Mouse (Mus musculus) midbrain, embryonic 10.5 days (tissue): ENCODE measurements at regions not wholly inside any gene's neighbourhood (a gene's known extent, or its start where the extent isn't known, plus 50 kb on each side); places are given as distances from the start of the nearest gene placed in this dataset.

ENCODE experiments used
- DNase-seq: peaks from one replicate; pipeline ENCODE4 v3.0.0-alpha.2; 2017; ENCODE audit warnings: low spot score
- H3K27ac ChIP-seq: fragments of 300-500 bp; sonication (generic); replicated peaks from 2 replicates; pipeline ENCODE4 v1.5.1; 2016; ENCODE audit warnings: mild to moderate bottlenecking
- H3K27me3 ChIP-seq: fragments of 300-500 bp; sonication (generic); 2 replicates; pipeline ENCODE4 v1.6.1; 2016; ENCODE audit warnings: low read depth, mild to moderate bottlenecking; ENCODE audit not compliant: poor library complexity, severe bottlenecking
- H3K36me3 ChIP-seq: fragments of 300-500 bp; sonication (generic); 2 replicates; pipeline ENCODE4 v1.6.1; 2016; ENCODE audit warnings: mild to moderate bottlenecking, moderate library complexity
- H3K4me1 ChIP-seq: fragments of 300-500 bp; sonication (generic); 2 replicates; pipeline ENCODE4 v1.6.1; 2016
- H3K4me3 ChIP-seq: fragments of 300-500 bp; sonication (generic); 2 replicates; pipeline ENCODE4 v1.5.1; 2016; ENCODE audit warnings: mild to moderate bottlenecking, moderate library complexity
- H3K9me3 ChIP-seq: fragments of 300-500 bp; sonication (generic); replicated peaks from 2 replicates; pipeline ENCODE4 v1.6.1; 2016; ENCODE audit warnings: mild to moderate bottlenecking
- whole genome bisulfite sequencing: fragments of 180-500 bp; shearing (Covaris S2); methylation state at CpG from one replicate; pipeline ENCODE4 v1.1.7; 2016; 5-methylcytosine and 5-hydroxymethylcytosine counted together

DNA sequence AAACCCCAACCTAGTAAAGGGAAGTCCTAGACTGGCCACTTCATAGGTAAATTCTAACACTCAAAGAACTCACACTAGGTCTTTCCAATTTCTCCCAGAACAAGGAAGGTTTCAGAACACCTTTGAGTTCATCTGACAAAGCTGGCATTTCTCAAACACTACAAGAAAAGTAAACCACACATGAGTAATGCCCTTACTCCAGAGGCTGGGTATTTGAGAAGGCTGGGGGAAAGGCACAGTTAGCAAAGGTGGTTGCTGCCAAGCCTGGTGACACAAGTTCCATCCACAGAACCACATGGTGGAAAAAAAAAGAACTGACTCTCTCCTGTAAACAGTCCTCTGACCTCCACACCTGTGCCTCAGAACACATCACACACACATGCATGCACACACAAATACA is 111.9 kb upstream of the Ccnd1 start:
- no peak for DNase-seq
- Histone ChIP-seq H3K27ac (no peak overlapping the region), H3K27me3 (no peaks in the 10 kb centered on the region), H3K36me3 (no peaks in the 10 kb centered on the region), H3K4me3 (no peak overlapping the region), H3K9me3 (no peaks in the 10 kb centered on the region; the same call in 1 of the 2 replicates), H3K4me1 (no peaks in the 10 kb centered on the region)

DNA sequence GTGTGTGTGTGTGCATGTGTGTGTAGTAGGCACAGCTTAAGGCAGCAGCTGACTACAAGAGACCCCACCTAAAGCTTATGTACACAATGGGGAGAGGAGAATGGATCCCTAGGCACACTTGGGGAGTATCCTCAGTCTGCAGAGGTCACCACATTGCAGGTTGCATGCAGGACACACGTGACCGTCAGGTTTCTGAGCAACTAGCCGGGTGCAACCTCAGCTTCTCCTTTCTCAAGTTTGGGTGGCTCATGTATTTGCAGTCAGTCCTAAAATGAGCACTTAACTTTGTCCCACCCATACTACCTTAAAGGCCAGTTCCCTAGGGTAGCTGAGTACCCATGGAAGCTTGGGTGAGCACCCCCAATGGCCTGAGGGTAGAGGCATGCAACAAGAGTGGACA is 111.0 kb upstream of the Ccnd1 start:
- H3K4me3 ChIP-seq = no peak overlapping the region
- 93% methylated on average over 3 of the region's 3 CpGs for WGBS
- no peaks in the 10 kb centered on the region; the same call in 1 of the 2 replicates for H3K9me3 ChIP-seq
- H3K27ac ChIP-seq = no peak overlapping the region
- no peaks in the 10 kb centered on the region for H3K36me3 ChIP-seq
- no peaks in the 10 kb centered on the region for H3K27me3 ChIP-seq
- no peak for DNase-seq
- H3K4me1 ChIP-seq = no peaks in the 10 kb centered on the region

DNA sequence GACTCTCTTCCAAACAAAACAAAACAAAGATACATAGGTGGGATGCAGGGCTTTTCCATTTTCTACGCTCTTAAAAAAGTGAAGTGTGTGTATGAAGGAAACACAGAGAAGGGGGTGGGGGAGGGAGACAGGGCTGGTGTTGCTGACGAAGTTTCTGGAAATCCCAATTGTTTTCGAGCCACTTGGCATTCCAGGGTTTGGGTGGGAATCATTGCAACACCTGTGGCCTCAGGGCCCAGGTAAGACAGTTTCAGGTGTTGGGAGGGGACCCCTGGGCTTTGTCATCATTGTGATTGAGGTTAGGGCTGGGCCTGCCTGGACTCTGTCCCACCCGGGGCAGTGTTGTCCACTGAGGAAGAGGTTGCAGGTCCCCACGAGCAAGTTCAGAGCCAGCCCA is 108.8 kb upstream of the Ccnd1 start:
- DNase-seq = no peak
- Histone ChIP-seq H3K27me3 (no peaks in the 10 kb centered on the region), H3K27ac (no peak overlapping the region), H3K4me3 (no peak overlapping the region), H3K36me3 (no peaks in the 10 kb centered on the region), H3K4me1 (no peaks in the 10 kb centered on the region), H3K9me3 (no peaks in the 10 kb centered on the region)
- WGBS = 90% methylated on average over 5 of the region's 5 CpGs

DNA sequence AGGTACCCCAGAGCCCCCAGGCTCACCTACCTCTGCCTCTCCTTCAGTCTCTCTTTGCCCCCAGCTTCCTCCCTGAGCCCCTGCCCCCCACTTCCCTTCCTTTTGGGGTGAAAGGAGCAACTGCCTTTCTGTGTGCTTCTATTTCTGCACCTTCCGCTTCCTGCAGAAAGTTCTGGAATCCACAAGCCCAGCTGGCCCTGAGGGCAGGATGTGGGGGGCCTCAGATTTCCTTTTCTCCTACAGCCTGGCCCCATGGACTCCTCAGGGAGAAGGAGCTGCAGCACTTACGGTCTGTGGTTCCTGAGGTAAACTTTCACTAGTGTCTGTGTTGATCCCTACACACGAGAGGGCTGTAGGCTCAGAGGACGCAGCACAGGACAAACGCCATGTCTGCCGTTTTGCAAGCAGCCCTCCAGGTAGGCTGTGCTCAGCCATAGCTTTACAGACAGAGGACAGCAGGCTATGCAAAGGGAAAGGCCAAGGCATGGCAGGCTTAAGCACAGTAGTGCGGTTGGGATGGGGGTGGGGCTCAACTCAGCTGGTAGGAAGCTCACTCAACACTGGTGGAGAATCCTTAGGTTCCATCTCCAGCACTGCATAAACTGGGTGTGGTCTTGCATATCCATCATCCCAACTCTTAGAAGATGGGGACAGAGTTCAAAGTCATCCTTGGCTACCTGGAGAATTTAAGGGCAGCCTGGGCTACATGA is 108.2 kb upstream of the Ccnd1 start:
- H3K4me3 ChIP-seq = no peak overlapping the region
- 0 out of 2 replicates have a peak overlapping the region, but pooled peaks have one; percentile 13 for H3K27ac ChIP-seq
- no peaks in the 10 kb centered on the region for H3K36me3 ChIP-seq
- no peaks in the 10 kb centered on the region for H3K27me3 ChIP-seq
- 85% methylated on average over 7 of the region's 7 CpGs for WGBS
- H3K4me1 ChIP-seq = no peaks in the 10 kb centered on the region
- H3K9me3 ChIP-seq = no peaks in the 10 kb centered on the region; the same call in 1 of the 2 replicates
- DNase-seq = no peak

DNA sequence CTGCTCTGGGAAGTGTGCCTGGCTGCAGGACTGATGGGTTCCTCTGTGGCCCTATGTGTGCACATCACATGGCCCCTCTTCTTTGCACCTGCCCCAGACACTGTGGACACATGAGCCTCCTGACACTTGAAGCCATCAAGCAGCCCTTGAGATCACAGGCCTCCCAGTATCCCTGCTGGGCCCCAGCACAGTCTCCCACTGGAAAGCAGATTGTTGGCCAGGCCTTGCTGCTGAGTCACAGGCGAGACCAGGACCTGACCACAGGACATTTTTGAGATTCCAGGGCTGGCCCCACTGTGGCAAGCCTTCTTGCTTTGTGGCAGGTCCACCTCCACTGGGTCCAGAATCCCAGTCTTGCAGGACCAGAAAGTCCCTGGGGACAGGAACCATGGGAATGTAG is 105.5 kb upstream of the Ccnd1 start:
- 77% methylated on average over 1 of the region's 1 CpGs for WGBS
- Histone ChIP-seq H3K4me3 (no peak overlapping the region), H3K27me3 (no peaks in the 10 kb centered on the region), H3K36me3 (no peaks in the 10 kb centered on the region), H3K9me3 (no peaks in the 10 kb centered on the region; the same call in 1 of the 2 replicates), H3K27ac (0 out of 2 replicates have a peak overlapping the region, but pooled peaks have one; percentile 39), H3K4me1 (no peaks in the 10 kb centered on the region)
- DNase-seq = no peak

DNA sequence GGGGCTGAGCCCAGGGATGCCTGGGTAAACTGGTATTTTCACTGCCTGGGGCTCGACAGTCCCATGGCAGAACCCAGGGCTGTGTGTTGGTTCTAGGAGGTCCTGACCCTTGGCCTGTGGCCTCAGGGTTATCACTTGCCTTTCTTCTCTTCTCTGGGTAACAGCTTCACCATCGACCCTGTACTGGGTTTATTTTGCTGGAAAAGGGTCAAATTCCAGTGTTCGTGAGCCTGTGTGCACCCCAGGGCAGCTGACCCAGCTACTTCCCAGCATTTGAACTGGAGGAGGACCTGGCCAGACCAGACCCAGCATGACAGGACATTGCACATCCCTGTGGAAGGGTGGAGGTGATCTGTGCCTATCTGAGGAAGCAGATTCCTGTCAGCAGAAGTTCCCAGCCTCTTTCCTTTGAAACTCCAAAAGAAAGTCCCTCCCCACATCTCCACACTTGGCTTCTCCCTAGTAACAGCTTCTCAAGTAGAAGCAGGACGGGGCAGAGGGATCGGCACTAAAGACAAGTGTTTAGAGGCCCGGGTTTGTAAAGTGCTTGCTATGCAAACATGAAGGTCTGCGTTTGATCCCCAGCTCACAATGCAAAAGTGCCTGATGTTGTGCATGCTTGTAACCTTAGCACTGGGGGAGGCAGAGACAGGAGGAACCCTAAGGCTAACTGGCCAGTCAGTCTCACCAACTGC is 103.9 kb upstream of the Ccnd1 start:
- DNase-seq = no peak
- Histone ChIP-seq H3K4me1 (no peaks in the 10 kb centered on the region), H3K27ac (no peak overlapping the region), H3K4me3 (no peak overlapping the region), H3K9me3 (no peaks in the 10 kb centered on the region; the same call in 1 of the 2 replicates), H3K27me3 (no peaks in the 10 kb centered on the region), H3K36me3 (no peaks in the 10 kb centered on the region)
- 64% methylated on average over 7 of the region's 7 CpGs for WGBS

DNA sequence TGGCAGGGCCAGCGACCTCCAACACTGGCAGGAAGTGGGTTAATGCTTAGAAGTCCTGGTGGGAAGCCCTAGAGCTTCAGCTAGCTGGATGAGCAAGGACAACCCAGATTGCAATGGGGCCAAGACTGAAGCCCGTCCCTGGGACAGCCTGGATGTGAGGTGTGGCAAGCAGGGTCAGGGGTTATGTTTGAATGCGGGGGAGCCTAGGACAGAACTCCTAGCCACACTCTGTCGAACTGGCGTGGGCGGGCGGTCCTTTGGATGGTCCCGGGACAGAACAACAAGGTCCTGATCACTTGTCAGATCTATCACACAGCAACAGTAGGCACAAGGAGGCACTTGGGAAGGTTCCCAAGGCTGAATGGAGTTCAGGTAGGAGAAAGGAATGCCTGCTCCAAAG is 101.1 kb upstream of the Ccnd1 start:
- no peak overlapping the region for H3K4me3 ChIP-seq
- no peaks in the 10 kb centered on the region; the same call in 1 of the 2 replicates for H3K9me3 ChIP-seq
- no peak overlapping the region for H3K27ac ChIP-seq
- H3K4me1 ChIP-seq = no peaks in the 10 kb centered on the region
- DNase-seq = no peak
- H3K36me3 ChIP-seq = no peaks in the 10 kb centered on the region
- H3K27me3 ChIP-seq = no peaks in the 10 kb centered on the region
- 84% methylated on average over 8 of the region's 8 CpGs for WGBS

DNA sequence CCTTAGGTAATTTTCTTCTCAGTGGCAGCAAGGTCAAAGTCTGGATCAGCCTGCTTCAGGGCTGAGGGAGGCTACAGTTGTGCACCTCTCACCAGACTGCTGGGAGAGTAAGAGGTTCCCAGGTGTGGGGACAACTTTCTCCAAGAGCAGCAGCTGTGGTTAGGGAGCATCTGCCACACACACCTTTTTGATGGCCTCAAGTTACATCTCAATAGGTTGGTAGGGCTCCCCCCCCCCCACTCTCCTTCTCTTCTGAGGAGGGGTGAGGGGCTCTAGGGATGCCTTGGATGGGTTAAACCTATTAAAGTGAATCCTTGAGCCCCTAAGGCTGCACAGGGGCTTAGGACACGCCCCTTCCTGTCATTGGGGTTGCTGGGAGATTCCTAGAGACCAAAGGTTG is 94.7 kb upstream of the Ccnd1 start:
- no peak overlapping the region for H3K4me3 ChIP-seq
- H3K27me3 ChIP-seq = peaks cover 19% of the 10 kb centered on the region
- no peak for DNase-seq
- H3K27ac ChIP-seq = peak overlapping the region; percentile 23; the same call in 1 of the 2 replicates
- H3K36me3 ChIP-seq = no peaks in the 10 kb centered on the region
- H3K4me1 ChIP-seq = peaks cover 34% of the 10 kb centered on the region
- no peaks in the 10 kb centered on the region for H3K9me3 ChIP-seq
- 60% methylated on average over 1 of the region's 1 CpGs for WGBS

DNA sequence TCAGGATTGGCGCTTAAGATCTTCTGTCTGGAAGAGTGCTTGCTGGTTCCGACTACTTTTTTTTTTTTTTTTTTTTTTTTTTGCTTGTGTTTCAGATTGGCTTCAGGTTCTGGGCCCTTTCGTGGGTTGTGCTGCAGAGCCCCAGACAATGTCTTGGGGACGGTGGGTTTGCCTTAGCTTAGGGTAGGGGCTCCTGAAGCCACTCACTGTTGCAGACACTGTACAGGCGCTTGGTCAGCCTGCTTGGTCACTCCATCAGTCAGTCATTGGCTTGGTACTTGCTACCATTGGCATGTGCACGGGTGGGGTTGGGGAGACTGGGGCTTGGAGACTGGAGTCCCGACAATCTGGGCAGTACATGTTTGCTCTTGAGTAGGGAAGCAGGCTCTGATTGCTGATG is 91.5 kb upstream of the Ccnd1 start:
- Histone ChIP-seq H3K9me3 (no peaks in the 10 kb centered on the region), H3K27ac (peak overlapping the region; percentile 84), H3K4me3 (peak overlapping the region; percentile 48), H3K4me1 (peaks cover 42% of the 10 kb centered on the region), H3K36me3 (no peaks in the 10 kb centered on the region), H3K27me3 (peaks cover 24% of the 10 kb centered on the region)
- DNase-seq = no peak
- 15% methylated on average over 7 of the region's 7 CpGs for WGBS

DNA sequence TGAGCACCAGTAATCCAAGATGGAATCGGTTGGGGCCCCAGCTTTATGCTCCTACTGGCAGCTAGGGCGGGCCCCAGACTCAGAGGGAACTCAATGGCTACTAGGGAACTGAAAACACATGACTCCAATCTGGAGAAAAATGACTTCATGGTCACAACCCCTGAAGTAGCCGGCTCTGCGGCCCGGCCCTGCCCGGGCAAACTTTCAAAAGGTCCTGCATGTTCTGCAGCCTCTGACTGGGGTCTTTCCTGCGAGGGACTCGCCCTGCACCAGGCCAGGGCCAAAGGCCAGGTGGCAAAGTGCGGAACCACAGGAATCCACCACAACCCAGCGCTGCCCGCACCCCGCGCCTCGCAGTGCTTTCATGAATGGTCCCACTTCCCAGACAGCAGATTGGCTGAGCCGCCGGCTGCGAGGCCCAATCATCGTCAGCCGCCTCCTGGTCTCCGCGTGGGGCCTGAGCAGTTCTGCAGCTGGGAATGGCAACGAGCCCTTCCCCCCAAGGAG is 91.0 kb upstream of the Ccnd1 start:
- peaks cover 42% of the 10 kb centered on the region for H3K4me1 ChIP-seq
- 2% methylated on average over 22 of the region's 22 CpGs for WGBS
- peak overlapping the region; percentile 84 for H3K27ac ChIP-seq
- no peaks in the 10 kb centered on the region for H3K36me3 ChIP-seq
- peaks cover 24% of the 10 kb centered on the region for H3K27me3 ChIP-seq
- no peaks in the 10 kb centered on the region for H3K9me3 ChIP-seq
- H3K4me3 ChIP-seq = peak overlapping the region; percentile 48
- DNase-seq = peak; percentile 92

DNA sequence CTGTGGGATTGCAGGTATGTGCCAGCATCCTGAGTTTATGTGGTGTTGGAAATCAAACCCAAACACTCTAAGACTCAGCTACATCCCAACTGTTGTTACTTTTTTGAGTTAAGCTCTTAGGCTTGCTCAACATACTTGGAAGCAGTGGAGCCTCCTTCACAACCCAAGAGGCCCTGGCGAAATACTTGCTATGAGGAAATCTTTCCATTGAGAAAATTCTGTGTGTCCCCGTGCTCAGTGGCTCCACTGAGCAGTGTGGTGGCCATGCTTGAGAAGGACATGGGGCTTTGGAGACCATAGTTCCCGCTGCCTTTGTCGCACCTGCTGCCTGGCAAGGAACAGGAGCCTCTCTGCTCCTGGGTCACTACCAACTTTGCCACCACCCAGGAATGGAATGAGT is 89.9 kb upstream of the Ccnd1 start:
- DNase-seq = no peak
- H3K4me1 ChIP-seq = peaks cover 37% of the 10 kb centered on the region
- H3K4me3 ChIP-seq = no peak overlapping the region
- no peaks in the 10 kb centered on the region for H3K9me3 ChIP-seq
- H3K27me3 ChIP-seq = peaks cover 24% of the 10 kb centered on the region
- no peaks in the 10 kb centered on the region for H3K36me3 ChIP-seq
- 0 out of 2 replicates have a peak overlapping the region, but pooled peaks have one; percentile 84 for H3K27ac ChIP-seq
- 92% methylated on average over 4 of the region's 4 CpGs for WGBS

DNA sequence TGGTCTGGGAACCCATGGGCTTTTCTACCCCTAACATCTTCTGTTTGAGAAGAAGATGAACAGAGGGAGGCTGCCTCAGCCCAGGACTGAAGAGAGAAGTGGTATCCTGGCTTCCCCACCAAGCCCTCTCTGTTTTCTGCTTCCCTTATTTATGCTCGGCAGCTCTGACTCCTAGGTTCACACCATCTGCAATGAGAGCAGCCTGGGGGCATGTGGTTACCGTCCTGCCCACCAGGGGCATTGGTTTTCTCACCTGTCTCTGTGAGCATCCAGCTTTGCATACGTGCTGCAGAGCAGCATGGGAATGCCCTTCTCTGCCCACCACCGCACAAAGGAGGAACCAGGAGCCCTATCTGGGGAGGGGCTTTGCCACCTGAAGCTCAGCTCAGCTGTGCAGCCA is 89.4 kb upstream of the Ccnd1 start:
- Histone ChIP-seq H3K27me3 (peaks cover 24% of the 10 kb centered on the region), H3K9me3 (no peaks in the 10 kb centered on the region), H3K4me3 (no peak overlapping the region), H3K27ac (no peak overlapping the region), H3K4me1 (peaks cover 34% of the 10 kb centered on the region), H3K36me3 (no peaks in the 10 kb centered on the region)
- no peak for DNase-seq
- WGBS = 47% methylated on average over 4 of the region's 4 CpGs

DNA sequence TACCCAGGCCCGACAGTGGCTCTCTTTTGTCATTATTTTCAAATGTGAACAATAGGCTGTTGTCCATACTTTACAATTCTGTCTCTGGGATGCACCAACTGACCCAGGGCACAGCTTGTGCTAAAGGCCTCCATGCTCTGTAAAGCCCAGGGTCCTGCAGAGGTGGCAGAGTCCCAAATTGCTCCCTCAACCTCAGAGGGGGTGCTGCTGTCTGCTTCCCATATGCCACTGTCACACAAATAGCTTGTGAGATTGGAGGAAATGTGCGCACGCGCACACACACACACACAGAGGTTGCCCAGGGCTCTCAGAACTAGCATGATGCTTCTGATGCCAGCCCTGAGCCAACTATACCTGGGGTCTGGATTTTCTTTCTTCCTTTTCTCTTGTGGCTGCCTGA is 87.3 kb upstream of the Ccnd1 start:
- H3K27me3 ChIP-seq = peaks cover 20% of the 10 kb centered on the region
- no peak overlapping the region for H3K4me3 ChIP-seq
- no peaks in the 10 kb centered on the region for H3K36me3 ChIP-seq
- peak overlapping the region; percentile 64; the same call in 1 of the 2 replicates for H3K27ac ChIP-seq
- peaks cover 32% of the 10 kb centered on the region for H3K4me1 ChIP-seq
- DNase-seq = no peak
- 85% methylated on average over 4 of the region's 4 CpGs for WGBS
- H3K9me3 ChIP-seq = no peaks in the 10 kb centered on the region
